Mouse (Mus musculus) urinary bladder, postnatal 14 days (tissue): Measurements from ENCODE around the gene Zic4.

Source experiments
- DNase-seq: peaks from one replicate; pipeline ENCODE4 v3.0.0; 2021; ENCODE audit warnings: low spot score

The Zic4 gene

DNA sequence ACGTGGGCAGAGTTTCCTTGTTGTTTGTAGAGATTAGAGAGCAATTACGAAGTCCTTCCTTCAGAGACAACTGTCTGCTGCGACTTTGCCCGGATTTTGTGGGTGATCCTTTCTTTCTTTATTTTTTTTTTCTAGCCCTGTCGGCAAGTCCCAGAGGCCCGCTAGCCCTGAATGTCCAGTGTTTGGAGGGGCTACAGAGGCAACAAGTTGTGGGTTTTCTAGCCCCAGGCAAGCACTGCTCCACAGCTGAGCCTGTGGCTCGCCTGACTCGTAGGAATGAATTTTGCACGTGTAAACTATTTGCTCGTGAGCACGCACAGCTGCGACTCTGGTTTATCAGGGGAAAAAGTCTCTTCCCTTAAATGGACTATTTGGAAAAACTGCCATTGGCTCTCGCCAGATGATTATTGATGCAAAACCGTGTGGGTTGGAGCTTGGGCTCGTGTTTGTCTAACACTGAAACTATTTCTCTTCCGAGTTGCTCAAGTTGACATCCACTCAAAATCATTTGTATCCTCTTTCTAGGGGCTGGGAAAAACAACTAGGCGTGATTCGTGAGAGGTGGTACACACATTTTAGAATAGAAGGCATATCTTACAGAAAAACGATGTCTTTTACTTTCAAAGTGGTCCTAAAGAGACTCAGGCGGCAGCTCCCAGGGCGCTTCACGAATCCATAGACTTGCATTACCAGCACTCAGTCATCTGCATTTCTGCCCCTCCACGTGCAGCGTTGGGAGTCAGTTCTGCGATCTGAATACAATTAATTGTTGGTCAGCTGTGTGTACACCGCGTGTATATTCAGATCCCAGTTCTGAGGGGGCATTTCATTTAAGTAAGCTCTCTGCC lies 42.9 kb downstream of the Zic4 start:
- DNase-seq = no peak

DNA sequence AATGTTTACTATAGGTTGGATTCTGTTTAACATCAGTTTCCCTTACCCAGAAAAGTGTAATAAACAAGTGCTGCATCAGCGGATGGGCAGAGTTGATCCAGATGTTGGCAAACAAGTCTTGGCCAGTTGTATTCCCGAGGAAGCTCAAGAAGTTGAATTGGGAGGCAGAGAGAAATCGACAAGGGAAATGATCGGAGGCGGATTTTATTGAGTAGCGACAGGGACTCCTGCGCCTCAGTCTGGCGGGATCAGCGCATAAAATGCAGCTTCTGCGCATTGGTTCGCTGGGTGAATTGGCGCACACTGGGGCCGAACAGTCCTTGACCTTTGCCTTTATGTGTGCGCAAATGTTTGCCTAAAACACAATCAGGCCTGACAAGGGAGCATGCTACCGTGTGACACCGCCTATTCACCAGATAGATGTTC lies 43.6 kb downstream of the Zic4 start:
- no peak for DNase-seq

DNA sequence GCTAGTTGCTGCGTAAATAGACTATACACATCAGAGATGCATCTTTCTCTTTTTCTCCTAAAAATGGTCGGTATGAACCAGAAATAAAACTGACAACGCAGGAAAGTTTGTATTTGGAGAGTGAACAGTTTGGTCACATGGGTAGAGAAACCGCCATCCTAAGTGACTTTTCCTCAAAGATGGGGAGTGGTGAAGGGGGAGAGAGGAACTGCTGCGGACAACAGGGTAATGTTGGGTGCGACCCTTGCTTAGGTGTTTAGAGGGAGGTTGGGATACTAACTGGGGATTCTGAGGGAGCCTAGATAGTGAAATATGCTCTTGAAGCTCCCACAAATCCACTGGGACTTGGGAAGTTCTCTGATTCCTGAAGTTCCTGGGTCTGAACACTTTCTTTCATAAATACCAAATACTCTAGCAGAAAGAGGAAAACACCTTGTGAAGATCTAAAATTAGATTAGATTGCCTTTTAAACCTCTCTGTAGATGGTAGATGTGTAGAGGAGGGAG lies 44.1 kb downstream of the Zic4 start:
- DNase-seq = no peak

DNA sequence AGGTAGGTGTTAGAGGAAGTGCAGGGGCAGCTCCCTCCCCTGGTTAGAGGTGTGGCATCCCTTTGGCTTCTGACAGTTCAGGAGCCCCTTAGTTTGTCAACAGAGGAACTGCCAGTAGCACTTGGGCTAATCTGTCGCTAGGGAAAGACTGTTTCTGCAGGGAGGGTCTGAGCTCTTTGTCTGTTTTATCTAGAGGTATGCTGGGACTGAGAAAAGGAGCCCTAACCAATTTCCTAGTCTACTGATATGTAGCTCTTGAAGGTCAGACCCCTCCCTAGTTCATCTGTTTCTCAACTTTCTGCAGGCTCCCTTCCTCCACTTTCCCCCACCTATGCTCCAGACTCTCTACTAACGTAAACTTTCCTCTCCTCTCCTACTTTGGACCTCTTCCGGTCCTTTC lies 47.6 kb downstream of the Zic4 start:
- DNase-seq = no peak

DNA sequence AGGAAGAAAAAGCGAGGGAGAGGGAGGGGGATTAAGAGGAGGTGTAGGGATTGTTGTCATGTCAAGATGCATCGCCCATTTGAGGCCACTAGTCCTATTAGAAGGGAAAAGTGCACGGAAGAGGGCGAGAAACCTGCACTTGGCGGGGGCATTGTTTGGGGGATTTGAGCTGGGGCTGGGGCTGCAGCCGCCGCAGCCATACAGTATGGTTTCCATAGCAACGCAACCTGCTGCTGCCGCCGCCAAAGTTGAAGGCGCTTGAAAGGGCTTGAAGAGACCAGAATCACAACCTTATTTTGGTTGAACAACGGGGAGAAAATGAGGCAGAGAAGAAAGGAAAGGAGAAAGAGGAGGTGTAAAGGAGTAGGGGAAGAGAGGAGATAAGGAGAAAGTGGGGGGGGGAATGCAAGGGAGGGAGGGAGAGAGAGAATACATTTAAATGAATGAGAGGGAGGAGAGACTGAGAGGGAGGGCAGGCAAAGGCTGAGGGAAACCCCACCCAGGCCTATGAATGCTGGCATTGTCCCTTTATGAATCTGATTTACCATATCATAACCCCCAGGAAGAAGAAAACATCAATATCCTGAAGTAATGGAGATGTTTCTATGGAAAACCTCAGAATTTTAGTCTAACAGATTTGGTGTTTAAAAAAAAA lies 51.9 kb downstream of the Zic4 start:
- no peak for DNase-seq

DNA sequence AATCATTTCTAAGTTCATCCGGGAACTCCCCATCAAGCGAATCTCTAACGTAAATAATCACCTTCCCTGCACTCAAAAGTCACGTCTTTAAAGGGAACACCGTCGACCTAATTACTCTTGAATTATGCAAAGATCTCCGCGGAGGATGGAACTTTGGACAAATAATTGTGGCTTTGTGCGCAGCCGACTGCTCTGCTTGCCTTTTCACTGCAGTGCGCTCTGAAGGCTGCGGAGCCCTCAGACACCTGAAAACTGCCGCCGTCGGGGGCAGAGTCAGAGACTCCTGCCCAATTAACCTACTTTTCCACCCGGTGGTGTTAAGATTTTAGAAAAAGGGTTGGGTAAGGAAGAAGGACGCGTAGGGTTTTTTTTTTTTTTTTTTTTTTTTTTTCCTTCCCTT lies 58.2 kb downstream of the Zic4 start:
- no peak for DNase-seq
